Mouse (Mus musculus) ES-E14 (cell line): ENCODE measurements at regions not wholly inside any gene's neighbourhood (a gene's known extent, or its start where the extent isn't known, plus 50 kb on each side); places are given as distances from the start of the nearest gene placed in this dataset.

Experiments
- CHD2 ChIP-seq: IDR thresholded peaks from 2 replicates; pipeline ENCODE4 v1.6.1; 2014; ENCODE audit warnings: mild to moderate bottlenecking, low read depth, low read length, inconsistent platforms
- MAFK ChIP-seq: IDR thresholded peaks from 2 replicates; pipeline ENCODE4 v1.6.1; 2014; ENCODE audit warnings: mild to moderate bottlenecking, low read depth, low read length, inconsistent platforms; ENCODE audit not compliant: insufficient read depth
- ZC3H11A ChIP-seq: IDR thresholded peaks from 2 replicates; pipeline ENCODE4 v1.6.1; 2012; ENCODE audit warnings: low read depth, mild to moderate bottlenecking, inconsistent platforms, low read length, borderline replicate concordance

- TF ChIP-seq MAFK (no peak), CHD2 (no peak), ZC3H11A (no peak)
Observed at GRCm38 (mm10) chr6:50059917-50060316, 50.1 kb upstream of the Mpp6 start.
